Mouse (Mus musculus) T-cell, adult 66 days (primary cell): ENCODE measurements around the gene Myt1l. TPM values are rescaled to one million over a fixed set of nuclear protein-coding genes. Genes with fewer than 3 reads are reported as not detected.

ENCODE experiments used
- total RNA-seq, 2 experiments: library from RNA; stranded (reverse); gene quantifications; 3 replicates in 1 of 2; 4 replicates in 1 of 2; pipeline ENCODE4 v1.2.4; 2023

The Myt1l gene
- not detected for total RNA-seq

GRCm38 (mm10) chr12:29528031-29528771 lies at the start of gene Myt1l:
Myt1l (plus strand) TSS chr12:29528384.

GRCm38 (mm10) chr12:29937308-29937707 lies 409.1 kb downstream of the Myt1l start, which contains the start of gene Pxdn:
Pxdn (plus strand) TSS chr12:29937608.

